Mouse (Mus musculus) spleen, adult 2 months (tissue): ENCODE measurements at regions not wholly inside any gene's neighbourhood (a gene's known extent, or its start where the extent isn't known, plus 50 kb on each side); places are given as distances from the start of the nearest gene placed in this dataset.

Experiments
- CTCF ChIP-seq: fragments of 200-500 bp; IDR thresholded peaks from 2 replicates; pipeline ENCODE4 v1.5.1; 2011; ENCODE audit warnings: mild to moderate bottlenecking, inconsistent platforms; ENCODE audit not compliant: insufficient read depth, insufficient read length, insufficient replicate concordance; ENCODE audit errors: extremely low read depth
- POLR2A ChIP-seq: fragments of 200-500 bp; IDR thresholded peaks from 2 replicates; pipeline ENCODE4 v1.6.1; 2011; ENCODE audit warnings: low read depth, low read length, inconsistent platforms

GRCm38 (mm10) chr14:105504376-105504775 is 246.0 kb downstream of the Ndfip2 start:
- TF ChIP-seq CTCF: no peak
- TF ChIP-seq POLR2A: no peak
